Mouse (Mus musculus) midbrain, embryonic 15.5 days (tissue): Measurements from ENCODE around the gene Spta1. TPM values are rescaled to one million over a fixed set of nuclear protein-coding genes. Genes with fewer than 3 reads are reported as not detected.

Experiments
- polyA plus RNA-seq: library from polyadenylated mRNA; unstranded; fragments of >200 nt; fragmentation: Nextera tagmentation; extraction: Ambion mirVana; gene quantifications from 2 replicates; pipeline ENCODE4 v1.2.1, GENCODE M21; 2015

Gene Spta1
- polyA plus RNA-seq, 1 experiment from 2014 or later: 0.13 TPM

Other genes starting within 250 kb of the Spta1 start
- gene Mndal, start 230.3 kb upstream of the Spta1 start, polyA plus RNA-seq: 0.76 and 0.79 TPM in 2 replicates
- gene Ifi203, start 230.1 kb upstream of the Spta1 start, polyA plus RNA-seq: 0.46 and 0.68 TPM in 2 replicates
- not detected in 2 replicates for gene Ifi202b, start 190.0 kb upstream of the Spta1 start, polyA plus RNA-seq
- gene Ifi205, start 141.0 kb upstream of the Spta1 start, polyA plus RNA-seq: 0.17 and 0.28 TPM in 2 replicates
- gene Olfr433, start 132.1 kb upstream of the Spta1 start, polyA plus RNA-seq: not detected in 2 replicates
- gene Olfr432, start 123.6 kb upstream of the Spta1 start, polyA plus RNA-seq: not detected in 2 replicates
- gene Olfr430, start 106.2 kb upstream of the Spta1 start, polyA plus RNA-seq: not detected in 2 replicates
- gene Olfr429, start 88.4 kb upstream of the Spta1 start, polyA plus RNA-seq: not detected in 2 replicates
- not detected in 2 replicates for gene Olfr427, start 75.9 kb upstream of the Spta1 start, polyA plus RNA-seq
- gene Olfr231, start 51.6 kb upstream of the Spta1 start, polyA plus RNA-seq: not detected in 2 replicates
- not detected in 2 replicates for gene Olfr424, start 41.3 kb upstream of the Spta1 start, polyA plus RNA-seq
- gene Olfr420, start 17.1 kb upstream of the Spta1 start, polyA plus RNA-seq: not detected in 2 replicates
- not detected in 2 replicates for gene Olfr419, start 79.3 kb downstream of the Spta1 start, polyA plus RNA-seq
- not detected in 2 replicates for gene Mptx1, start 157.7 kb downstream of the Spta1 start, polyA plus RNA-seq
- gene Olfr417, start 192.3 kb downstream of the Spta1 start, polyA plus RNA-seq: not detected in 2 replicates
- gene Olfr248, start 218.3 kb downstream of the Spta1 start, polyA plus RNA-seq: not detected in 2 replicates